In the genomic region with DNA sequence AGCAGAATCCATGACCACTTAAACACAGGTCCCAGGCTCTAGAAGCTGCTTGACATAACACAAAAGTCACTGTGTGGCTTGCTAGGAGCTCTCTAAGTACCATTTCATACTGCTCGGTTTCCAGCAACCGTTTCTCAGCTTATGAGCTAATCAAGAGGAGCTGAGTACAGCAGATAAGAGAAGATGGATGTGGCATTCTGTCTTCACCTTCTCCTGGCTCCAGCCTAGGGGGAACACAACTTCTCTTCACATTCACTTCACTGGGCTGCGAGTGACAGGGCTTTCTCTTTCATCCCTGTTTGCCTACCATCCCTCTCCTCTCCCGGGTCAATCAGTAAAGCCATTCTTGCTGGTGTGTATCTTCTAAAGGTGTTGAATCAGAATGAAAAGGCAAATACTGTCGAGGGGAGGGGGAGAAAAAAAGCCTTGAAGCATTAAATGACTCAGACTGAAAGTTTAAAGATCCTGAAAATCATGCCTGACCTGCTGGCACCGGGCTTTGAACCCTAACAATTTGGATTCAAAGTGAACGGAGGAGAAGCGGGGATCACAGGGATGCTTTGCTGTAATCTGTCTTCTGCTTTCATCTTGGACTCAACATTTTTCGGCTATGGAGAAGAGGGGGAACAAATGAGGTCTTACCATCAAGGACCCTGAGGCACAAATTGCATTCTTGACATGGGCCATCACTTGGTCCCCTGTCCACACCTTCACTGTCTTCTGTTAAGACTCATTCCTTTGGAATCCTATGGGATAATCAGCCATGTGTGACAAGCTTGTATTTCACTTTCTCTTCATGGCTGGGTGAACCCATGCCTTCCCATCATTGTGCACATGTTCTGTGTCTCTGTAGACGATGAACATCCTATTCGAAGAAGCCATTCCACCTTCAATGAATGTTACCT, we compare ENCODE assay signal across 10 mouse cellular contexts. TPM values are rescaled to one million over a fixed set of nuclear protein-coding genes. Genes with fewer than 3 reads are reported as not detected.
DNase-seq lines count a peak whose midpoint lies in the region; ATAC-seq lines count a peak whose summit lies in the region.
"Had no signal": no experiment of that assay in that cellular context is flagged by ENCODE, and none has a peak within 500 bp of the region (broad histone marks: within the 10 kb centered on the region; RNA-seq: fewer than 3 reads in every experiment).

No protein-coding gene starts in this region.

- no peaks in the 10 kb centered on the region for H3K27me3 ChIP-seq in kidney, embryonic 14.5 days (ENCODE audit: control insufficient read depth, insufficient read depth, low read length)
- no peaks in the 10 kb centered on the region for H3K27me3 ChIP-seq in limb, embryonic 11.5 days (ENCODE audit: control insufficient read depth, insufficient read depth, low read length)
- H3K27me3 ChIP-seq in hindbrain, embryonic 11.5 days (ENCODE audit: control insufficient read depth, insufficient read depth, low read length): no peaks in the 10 kb centered on the region
- H3K27me3 ChIP-seq: neural tube, embryonic 12.5 days had no signal

- WGBS in kidney, embryonic 14.5 days: 55% methylated on average over 11 of the region's 11 CpGs
- 44% methylated on average over 11 of the region's 11 CpGs for WGBS in limb, embryonic 11.5 days
- 74% methylated on average over 11 of the region's 11 CpGs for WGBS in hindbrain, embryonic 11.5 days

- no peak overlapping the region for H3K9ac ChIP-seq in kidney, embryonic 14.5 days (ENCODE audit: low read depth, low read length)
- H3K9ac ChIP-seq in limb, embryonic 11.5 days (ENCODE audit: low read length): no peak overlapping the region
- no peak overlapping the region for H3K9ac ChIP-seq in hindbrain, embryonic 11.5 days (ENCODE audit: low read depth, low read length)
- H3K9ac ChIP-seq: neural tube, embryonic 12.5 days had no signal

- DNase-seq in adrenal gland, postnatal 10 days: peak; percentile 14
- DNase-seq in adrenal gland, adult (ENCODE audit: inconsistent age in 2 of 2, low spot score in 1 of 2): no peak
- DNase-seq in kidney, postnatal 14 days: no peak
- DNase-seq in MEL-GATA-1-ER (ENCODE audit: extremely low read depth, low read depth): peak; percentile 79
- no peak for DNase-seq in limb, embryonic 11.5 days (ENCODE audit: low spot score)
- DNase-seq in hindbrain, embryonic 11.5 days (ENCODE audit: low spot score): no peak
- DNase-seq in gastrocnemius, postnatal 14 days: no peak

- no peaks in the 10 kb centered on the region for H3K36me3 ChIP-seq in kidney, embryonic 14.5 days (ENCODE audit: control insufficient read depth, insufficient read depth, low read length)
- H3K36me3 ChIP-seq in limb, embryonic 11.5 days (ENCODE audit: control insufficient read depth, insufficient read depth, low read length): no peaks in the 10 kb centered on the region
- H3K36me3 ChIP-seq in hindbrain, embryonic 11.5 days (ENCODE audit: control insufficient read depth, insufficient read depth, low read length): no peaks in the 10 kb centered on the region
- H3K36me3 ChIP-seq: neural tube, embryonic 12.5 days had no signal

- no peak overlapping the region for H3K4me3 ChIP-seq in kidney, embryonic 14.5 days (ENCODE audit: low read length)
- no peak overlapping the region for H3K4me3 ChIP-seq in limb, embryonic 11.5 days (ENCODE audit: low read depth, low read length)
- H3K4me3 ChIP-seq in hindbrain, embryonic 11.5 days (ENCODE audit: low read depth, low read length): no peak overlapping the region
- H3K4me3 ChIP-seq: neural tube, embryonic 12.5 days had no signal

- no peaks in the 10 kb centered on the region for H3K9me3 ChIP-seq in kidney, embryonic 14.5 days (ENCODE audit: control insufficient read depth, low read length)
- H3K9me3 ChIP-seq in limb, embryonic 11.5 days (ENCODE audit: control insufficient read depth, low read length): no peaks in the 10 kb centered on the region
- H3K9me3 ChIP-seq in hindbrain, embryonic 11.5 days (ENCODE audit: control insufficient read depth, low read length): no peaks in the 10 kb centered on the region
- H3K9me3 ChIP-seq: neural tube, embryonic 12.5 days had no signal

- no peak for ATAC-seq in kidney, embryonic 14.5 days (ENCODE audit: low FRiP score, low TSS enrichment)
- ATAC-seq in limb, embryonic 11.5 days (ENCODE audit: insufficient number of reproducible peaks, low FRiP score, low TSS enrichment, low read depth): no peak
- no peak for ATAC-seq in hindbrain, embryonic 11.5 days (ENCODE audit: low FRiP score)
- ATAC-seq: activated CD4-positive, CD25-positive, alpha-beta regulatory T cell, adult 4 months had no signal

- H3K27ac ChIP-seq in kidney, embryonic 14.5 days (ENCODE audit: low read depth, low read length): peak overlapping the region; percentile 53; the same call in 1 of the 2 replicates
- 0 out of 2 replicates have a peak overlapping the region, but pooled peaks have one; percentile 39 for H3K27ac ChIP-seq in limb, embryonic 11.5 days (replicated peaks; ENCODE audit: low read depth, low read length)
- H3K27ac ChIP-seq in hindbrain, embryonic 11.5 days (ENCODE audit: low read depth, low read length): no peak overlapping the region
- H3K27ac ChIP-seq: neural tube, embryonic 12.5 days had no signal

- intact Hi-C loops in gastrocnemius, postnatal 14 days (cut with DNase I; ENCODE audit: low total_unique reads): no loop called here

- no peak overlapping the region for H3K4me2 ChIP-seq in kidney, embryonic 14.5 days (replicated peaks; ENCODE audit: low read depth, low read length)
- H3K4me2 ChIP-seq in limb, embryonic 11.5 days (ENCODE audit: low read depth, severe bottlenecking): no peak overlapping the region
- no peak overlapping the region for H3K4me2 ChIP-seq in hindbrain, embryonic 11.5 days (replicated peaks; ENCODE audit: low read depth, low read length)

- no peaks in the 10 kb centered on the region for H3K4me1 ChIP-seq in kidney, embryonic 14.5 days (ENCODE audit: control insufficient read depth, insufficient read depth, low read length)
- H3K4me1 ChIP-seq in limb, embryonic 11.5 days (ENCODE audit: control insufficient read depth, insufficient read depth, low read length): no peaks in the 10 kb centered on the region
- H3K4me1 ChIP-seq in hindbrain, embryonic 11.5 days (replicated peaks; ENCODE audit: control insufficient read depth, insufficient read depth, low read length): no peaks in the 10 kb centered on the region

RNA-seq across cellular contexts. Expression of gene Pctp, which starts 23.5 kb away (rescaled TPM):
- 10 to 100 TPM; 11.7 to 11.9 TPM for total RNA-seq in adrenal gland, postnatal 10 days (2021)
- polyA plus RNA-seq in kidney, embryonic 14.5 days (2014; fragmentation: Nextera tagmentation; extraction: Ambion mirVana): 7.1 and 9.8 TPM in 2 replicates
- 11.1 and 14.8 TPM in 2 replicates for polyA plus RNA-seq in limb, embryonic 11.5 days (2014; fragmentation: Nextera tagmentation; extraction: Ambion mirVana)
- 5.1 and 6.2 TPM in 2 replicates for polyA plus RNA-seq in hindbrain, embryonic 11.5 days (2014; fragmentation: Nextera tagmentation; extraction: Ambion mirVana)
- total RNA-seq in gastrocnemius, postnatal 14 days (2021): 1 to 10 TPM; 2.6 to 3.0 TPM

RNA-seq across cellular contexts. Expression of gene Tmem100, which starts 51.0 kb away (rescaled TPM):
- total RNA-seq in adrenal gland, postnatal 10 days (2021): 1 to 10 TPM; 7.8 to 9.5 TPM
- polyA plus RNA-seq in kidney, embryonic 14.5 days (2014; fragmentation: Nextera tagmentation; extraction: Ambion mirVana): 20.5 and 23.3 TPM in 2 replicates
- 8.2 and 8.6 TPM in 2 replicates for polyA plus RNA-seq in limb, embryonic 11.5 days (2014; fragmentation: Nextera tagmentation; extraction: Ambion mirVana)
- 6.0 and 6.6 TPM in 2 replicates for polyA plus RNA-seq in hindbrain, embryonic 11.5 days (2014; fragmentation: Nextera tagmentation; extraction: Ambion mirVana)
- 10 to 100 TPM; 12.8 to 16.8 TPM for total RNA-seq in gastrocnemius, postnatal 14 days (2021)
- polyA plus RNA-seq: activated CD4-positive, CD25-positive, alpha-beta regulatory T cell, adult 4 months had no signal

Comparison
In these comparisons a context has a peak if more than half of its experiments do, and no peak if none do; other contexts are left out.
1. DNase-seq: peak in adrenal gland, postnatal 10 days (single experiment) and MEL-GATA-1-ER (single experiment); none in adrenal gland, adult (0 of 2), kidney, postnatal 14 days (single experiment), limb, embryonic 11.5 days (single experiment), hindbrain, embryonic 11.5 days (single experiment) and gastrocnemius, postnatal 14 days (single experiment).